Mouse (Mus musculus) lung, postnatal 25 days (tissue): Measurements from ENCODE around the gene Gpsm1.
"Not testable (repeated sequence)": the region's sequence is repeated elsewhere in the genome, so short reads cannot be mapped to it uniquely, and the experiment has no call there.

ENCODE experiments used
- DNase-seq: peaks from one replicate; pipeline ENCODE4 v3.0.0; 2022; ENCODE audit warnings: low spot score

Gene Gpsm1

GRCm38 (mm10) chr2:26380131-26380771, 64.9 kb downstream of the Gpsm1 start, which contains the start of gene Snapc4:
TSS of gene Snapc4 (minus strand) at chr2:26380653.
- DNase-seq, result peak; percentile 81

- DNase-seq, result not testable (repeated sequence)
These were observed 65.6 kb downstream of the Gpsm1 start for GRCm38 (mm10) chr2:26380871-26381270.

- DNase-seq, result no peak
These were observed 72.4 kb downstream of the Gpsm1 start for GRCm38 (mm10) chr2:26387713-26388112.

GRCm38 (mm10) chr2:26388682-26389153, 73.4 kb downstream of the Gpsm1 start:
- no peak for DNase-seq

GRCm38 (mm10) chr2:26389154-26389690, 73.9 kb downstream of the Gpsm1 start, which contains the start of the genes Entr1 and Pmpca:
TSS of gene Entr1 (minus strand) at chr2:26389316.
TSS of gene Pmpca (plus strand) at chr2:26389339.
- DNase-seq, result peak; percentile 77

GRCm38 (mm10) chr2:26390954-26391353, 75.6 kb downstream of the Gpsm1 start:
- no peak for DNase-seq

- no peak for DNase-seq
These were observed 76.3 kb downstream of the Gpsm1 start for GRCm38 (mm10) chr2:26391617-26392016.
